Mouse (Mus musculus) inflammation-experienced regulatory T-cells, adult 16 weeks (primary cell): ENCODE data around the gene Ccn5. TPM values are rescaled to one million over a fixed set of nuclear protein-coding genes. Genes with fewer than 3 reads are reported as not detected.

Source experiments
- polyA plus RNA-seq: library from polyadenylated mRNA; unstranded; fragments of 100-300 nt; shearing (Covaris generic); gene quantifications from one replicate; pipeline ENCODE4 v1.2.1, GENCODE M21; 2017

Gene Ccn5
- polyA plus RNA-seq = not detected

GRCm38 (mm10) chr2:163820607-163821006 is at the start of gene Ccn5:
Ccn5 (plus strand) TSS chr2:163820861.

GRCm38 (mm10) chr2:163853461-163853901 is 32.8 kb downstream of the Ccn5 start, which contains the start of gene Kcnk15:
Kcnk15 (plus strand) TSS chr2:163853651.

Other genes with a start within 250 kb of the Ccn5 start
- gene Ttpal, start 218.5 kb upstream of the Ccn5 start, polyA plus RNA-seq = 82.8 TPM
- gene Serinc3, start 175.7 kb upstream of the Ccn5 start, polyA plus RNA-seq = 944 TPM
- 7.7 TPM for gene Pkig, start 162.5 kb upstream of the Ccn5 start, polyA plus RNA-seq
- gene Ada, start 70.6 kb upstream of the Ccn5 start, polyA plus RNA-seq = 14.0 TPM
- gene Kcnk15, start 32.8 kb downstream of the Ccn5 start, polyA plus RNA-seq = not detected
- not detected for gene Rims4, start 97.8 kb downstream of the Ccn5 start, polyA plus RNA-seq
- gene Ywhab, start 174.1 kb downstream of the Ccn5 start, polyA plus RNA-seq = 92.4 TPM
- 1.9 TPM for gene Pabpc1l, start 204.6 kb downstream of the Ccn5 start, polyA plus RNA-seq
- 300 TPM for gene Stk4, start 249.5 kb downstream of the Ccn5 start, polyA plus RNA-seq